Mouse (Mus musculus): Measurements from ENCODE around the gene St6gal1. TPM values are rescaled to one million over a fixed set of nuclear protein-coding genes. Genes with fewer than 3 reads are reported as not detected.

Gene St6gal1
- polyA plus RNA-seq, 1 experiment from 2014 or later, result 7.7 TPM

- whole genome bisulfite sequencing, result 67% methylated on average over 4 of the region's 4 CpGs
- no peaks in the 10 kb centered on the region for H3K9me3 ChIP-seq (ENCODE audit: control insufficient read depth, low read length)
Observed at GRCm38 (mm10) chr16:23181054-23181453, 43.5 kb upstream of the St6gal1 start.

DNA sequence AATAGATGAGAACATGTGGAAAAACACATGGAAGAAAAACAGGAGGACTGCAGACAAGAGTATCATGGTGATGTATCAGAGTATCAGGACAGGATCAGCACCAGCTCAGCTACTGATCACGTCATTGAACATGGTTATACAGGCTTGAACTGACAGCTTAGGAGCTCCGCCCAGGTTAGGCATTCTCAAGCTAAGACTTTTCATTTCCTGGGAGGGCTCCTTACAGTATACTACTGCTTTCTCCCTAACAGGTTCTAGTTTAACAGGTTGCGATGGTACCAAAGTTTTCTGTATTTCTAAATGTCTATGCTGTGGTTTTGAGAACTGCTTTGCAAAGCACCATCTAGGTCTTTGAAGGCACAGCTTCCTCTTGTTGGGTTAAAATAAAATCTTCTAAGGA, 43.1 kb upstream of the St6gal1 start:
- WGBS, result 76% methylated on average over 3 of the region's 3 CpGs
- Histone ChIP-seq H3K9ac (ENCODE audit: low read length) (no peak overlapping the region), H3K27ac (replicated peaks) (no peak overlapping the region), H3K27me3 (ENCODE audit: control insufficient read depth, insufficient read depth, low read length) (no peaks in the 10 kb centered on the region), H3K4me1 (replicated peaks; ENCODE audit: control insufficient read depth, insufficient read depth) (no peaks in the 10 kb centered on the region), H3K4me2 (replicated peaks; ENCODE audit: low read depth) (no peak overlapping the region), H3K9me3 (ENCODE audit: control insufficient read depth, low read length) (no peaks in the 10 kb centered on the region), H3K36me3 (ENCODE audit: control insufficient read depth, insufficient read depth, low read length) (no peaks in the 10 kb centered on the region), H3K4me3 (ENCODE audit: low read depth, low read length) (no peak overlapping the region)
- no peak for DNase-seq (ENCODE audit: low spot score)
- TF ChIP-seq EP300 (optimal IDR thresholded peaks at IDR 0.05) (no peak), CTCF (IDR thresholded peaks at IDR 0.05; ENCODE audit: low read depth) (no peak)
- no peak for ATAC-seq (ENCODE audit: low FRiP score, low TSS enrichment)

More at GRCm38 (mm10) chr16:23181054-23181453, 43.5 kb upstream of the St6gal1 start:
- H3K36me3 ChIP-seq (ENCODE audit: control insufficient read depth, insufficient read depth, low read length), result no peaks in the 10 kb centered on the region
- H3K9ac ChIP-seq (ENCODE audit: low read length), result no peak overlapping the region
- no peaks in the 10 kb centered on the region for H3K27me3 ChIP-seq (ENCODE audit: control insufficient read depth, insufficient read depth, low read length)
- ATAC-seq (ENCODE audit: low FRiP score, low TSS enrichment) (no peak), DNase-seq (ENCODE audit: low spot score) (no peak)
- no peak overlapping the region for H3K4me2 ChIP-seq (replicated peaks; ENCODE audit: low read depth)
- H3K4me3 ChIP-seq (ENCODE audit: low read depth, low read length), result no peak overlapping the region
- no peaks in the 10 kb centered on the region for H3K4me1 ChIP-seq (replicated peaks; ENCODE audit: control insufficient read depth, insufficient read depth)
- TF ChIP-seq CTCF (IDR thresholded peaks at IDR 0.05; ENCODE audit: low read depth), result no peak
- TF ChIP-seq EP300 (optimal IDR thresholded peaks at IDR 0.05), result no peak
- H3K27ac ChIP-seq (replicated peaks), result no peak overlapping the region

DNA sequence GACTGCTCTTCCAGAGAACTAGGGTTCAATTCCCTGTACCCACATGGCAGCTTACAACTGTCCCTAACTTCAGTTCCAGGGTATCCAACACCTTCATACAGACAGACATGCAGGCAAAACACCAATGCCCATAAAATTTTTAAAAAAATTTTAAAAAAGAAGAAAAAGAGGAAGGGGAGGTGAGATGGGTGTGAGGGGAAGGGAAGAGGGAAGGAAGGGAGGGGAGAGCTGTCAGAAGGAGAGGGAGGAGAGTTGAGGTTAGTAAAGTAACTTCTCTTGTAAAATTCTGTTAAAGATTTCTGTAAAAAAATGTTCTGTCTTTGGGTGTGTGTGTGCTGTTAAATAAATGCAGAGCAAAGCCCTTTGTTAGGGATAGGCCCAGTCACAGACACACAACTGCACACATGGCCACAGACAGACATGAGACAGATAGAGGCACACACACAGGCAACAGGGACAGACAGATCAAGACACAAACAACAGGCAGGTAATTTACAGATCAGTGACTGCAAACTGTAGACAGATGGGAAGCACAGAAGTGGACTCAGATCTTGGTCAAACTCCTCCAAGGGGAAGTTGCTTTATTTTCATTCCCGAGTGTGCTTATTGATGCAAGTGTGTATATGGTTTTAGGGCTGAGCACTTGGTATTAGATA, 42.5 kb upstream of the St6gal1 start:
- TF ChIP-seq CTCF (IDR thresholded peaks at IDR 0.05; ENCODE audit: low read depth), result no peak
- TF ChIP-seq EP300 (optimal IDR thresholded peaks at IDR 0.05), result no peak
- no peak overlapping the region for H3K4me2 ChIP-seq (replicated peaks; ENCODE audit: low read depth)
- WGBS, result 70% methylated on average over 1 of the region's 1 CpGs
- no peaks in the 10 kb centered on the region for H3K36me3 ChIP-seq (ENCODE audit: control insufficient read depth, insufficient read depth, low read length)
- no peak for ATAC-seq (ENCODE audit: low FRiP score, low TSS enrichment)
- H3K4me3 ChIP-seq (ENCODE audit: low read depth, low read length), result no peak overlapping the region
- H3K27ac ChIP-seq (replicated peaks), result no peak overlapping the region
- H3K9ac ChIP-seq (ENCODE audit: low read length), result no peak overlapping the region
- no peaks in the 10 kb centered on the region for H3K4me1 ChIP-seq (replicated peaks; ENCODE audit: control insufficient read depth, insufficient read depth)
- no peaks in the 10 kb centered on the region for H3K9me3 ChIP-seq (ENCODE audit: control insufficient read depth, low read length)
- no peaks in the 10 kb centered on the region for H3K27me3 ChIP-seq (ENCODE audit: control insufficient read depth, insufficient read depth, low read length)
- no peak for DNase-seq (ENCODE audit: low spot score)

DNA sequence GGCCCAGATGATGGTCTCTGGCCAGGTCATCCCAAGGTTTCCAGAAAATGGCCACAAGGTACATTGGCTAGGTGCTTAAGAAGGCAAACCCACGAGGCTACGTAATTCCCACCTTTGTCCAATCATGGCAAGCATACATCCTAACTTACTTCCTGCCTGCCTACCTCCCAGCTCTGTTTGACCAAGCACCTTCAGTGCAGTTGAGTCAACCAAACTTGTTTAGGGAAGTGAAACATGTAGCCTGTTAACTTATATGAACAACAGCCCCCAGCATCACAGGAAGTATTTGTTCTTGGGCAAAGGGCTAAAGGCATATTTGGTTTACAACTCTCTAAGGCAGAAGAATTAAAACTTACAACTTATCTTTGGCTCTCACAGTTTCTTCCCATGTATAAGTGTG, 38.7 kb upstream of the St6gal1 start:
- no peaks in the 10 kb centered on the region for H3K27me3 ChIP-seq (ENCODE audit: control insufficient read depth, insufficient read depth, low read length)
- H3K36me3 ChIP-seq (ENCODE audit: control insufficient read depth, insufficient read depth, low read length), result no peaks in the 10 kb centered on the region
- no peak overlapping the region for H3K4me3 ChIP-seq (ENCODE audit: low read depth, low read length)
- TF ChIP-seq EP300 (optimal IDR thresholded peaks at IDR 0.05), result no peak
- TF ChIP-seq CTCF (IDR thresholded peaks at IDR 0.05; ENCODE audit: low read depth), result no peak
- 92% methylated on average over 2 of the region's 2 CpGs for WGBS
- DNase-seq (ENCODE audit: low spot score) (no peak), ATAC-seq (ENCODE audit: low FRiP score, low TSS enrichment) (no peak)
- H3K9me3 ChIP-seq (ENCODE audit: control insufficient read depth, low read length), result no peaks in the 10 kb centered on the region
- H3K27ac ChIP-seq (replicated peaks), result no peak overlapping the region
- H3K9ac ChIP-seq (ENCODE audit: low read length), result no peak overlapping the region
- H3K4me1 ChIP-seq (replicated peaks; ENCODE audit: control insufficient read depth, insufficient read depth), result no peaks in the 10 kb centered on the region
- no peak overlapping the region for H3K4me2 ChIP-seq (replicated peaks; ENCODE audit: low read depth)

GRCm38 (mm10) chr16:23186418-23186817, 38.1 kb upstream of the St6gal1 start:
- WGBS, result 41% methylated on average over 4 of the region's 4 CpGs

DNA sequence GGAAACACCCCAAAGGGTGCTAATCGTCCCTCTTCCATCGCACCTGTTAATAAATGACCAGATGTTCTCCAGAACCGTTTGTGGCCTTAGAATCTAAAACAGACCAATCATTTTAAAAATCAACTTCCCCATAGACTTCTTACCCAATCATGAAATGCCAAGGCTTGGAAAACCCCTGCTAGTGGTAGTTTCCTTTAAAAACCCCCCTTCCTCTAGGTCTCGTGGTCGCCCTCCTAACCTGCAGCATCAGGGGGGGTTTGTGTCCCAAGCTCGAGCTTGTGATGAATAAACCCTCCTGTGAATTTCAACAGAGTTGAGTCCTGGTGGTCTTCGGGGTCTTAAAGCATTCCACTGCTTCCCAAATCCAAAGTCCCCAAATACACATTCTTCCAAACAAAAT, 36.6 kb upstream of the St6gal1 start:
- DNase-seq (ENCODE audit: low spot score) (no peak), ATAC-seq (ENCODE audit: low FRiP score, low TSS enrichment) (no peak)
- 70% methylated on average over 7 of the region's 7 CpGs for WGBS
- H3K9me3 ChIP-seq (ENCODE audit: control insufficient read depth, low read length), result no peaks in the 10 kb centered on the region
- no peak overlapping the region for H3K4me2 ChIP-seq (replicated peaks; ENCODE audit: low read depth)
- TF ChIP-seq EP300 (optimal IDR thresholded peaks at IDR 0.05) (no peak), CTCF (IDR thresholded peaks at IDR 0.05; ENCODE audit: low read depth) (no peak)
- H3K9ac ChIP-seq (ENCODE audit: low read length), result no peak overlapping the region
- no peak overlapping the region for H3K4me3 ChIP-seq (ENCODE audit: low read depth, low read length)
- no peak overlapping the region for H3K27ac ChIP-seq (replicated peaks)
- H3K36me3 ChIP-seq (ENCODE audit: control insufficient read depth, insufficient read depth, low read length), result no peaks in the 10 kb centered on the region
- H3K4me1 ChIP-seq (replicated peaks; ENCODE audit: control insufficient read depth, insufficient read depth), result no peaks in the 10 kb centered on the region
- H3K27me3 ChIP-seq (ENCODE audit: control insufficient read depth, insufficient read depth, low read length), result no peaks in the 10 kb centered on the region

More at GRCm38 (mm10) chr16:23186418-23186817, 38.1 kb upstream of the St6gal1 start:
- Histone ChIP-seq H3K4me1 (replicated peaks; ENCODE audit: control insufficient read depth, insufficient read depth) (no peaks in the 10 kb centered on the region), H3K27ac (replicated peaks) (no peak overlapping the region), H3K4me3 (ENCODE audit: low read depth, low read length) (no peak overlapping the region), H3K9me3 (ENCODE audit: control insufficient read depth, low read length) (no peaks in the 10 kb centered on the region), H3K4me2 (replicated peaks; ENCODE audit: low read depth) (no peak overlapping the region), H3K36me3 (ENCODE audit: control insufficient read depth, insufficient read depth, low read length) (no peaks in the 10 kb centered on the region), H3K27me3 (ENCODE audit: control insufficient read depth, insufficient read depth, low read length) (no peaks in the 10 kb centered on the region), H3K9ac (ENCODE audit: low read length) (no peak overlapping the region)
- no peak for ATAC-seq (ENCODE audit: low FRiP score, low TSS enrichment)
- no peak for DNase-seq (ENCODE audit: low spot score)
- TF ChIP-seq EP300 (optimal IDR thresholded peaks at IDR 0.05), result no peak

Measured in stomach, postnatal 0 days (tissue).